Mouse (Mus musculus) right cerebral cortex, postnatal 14 days (tissue): ENCODE data around the gene Fbxw4.

Experiments
- DNase-seq: peaks from one replicate; pipeline ENCODE4 v3.0.0; 2022

Gene Fbxw4

DNA sequence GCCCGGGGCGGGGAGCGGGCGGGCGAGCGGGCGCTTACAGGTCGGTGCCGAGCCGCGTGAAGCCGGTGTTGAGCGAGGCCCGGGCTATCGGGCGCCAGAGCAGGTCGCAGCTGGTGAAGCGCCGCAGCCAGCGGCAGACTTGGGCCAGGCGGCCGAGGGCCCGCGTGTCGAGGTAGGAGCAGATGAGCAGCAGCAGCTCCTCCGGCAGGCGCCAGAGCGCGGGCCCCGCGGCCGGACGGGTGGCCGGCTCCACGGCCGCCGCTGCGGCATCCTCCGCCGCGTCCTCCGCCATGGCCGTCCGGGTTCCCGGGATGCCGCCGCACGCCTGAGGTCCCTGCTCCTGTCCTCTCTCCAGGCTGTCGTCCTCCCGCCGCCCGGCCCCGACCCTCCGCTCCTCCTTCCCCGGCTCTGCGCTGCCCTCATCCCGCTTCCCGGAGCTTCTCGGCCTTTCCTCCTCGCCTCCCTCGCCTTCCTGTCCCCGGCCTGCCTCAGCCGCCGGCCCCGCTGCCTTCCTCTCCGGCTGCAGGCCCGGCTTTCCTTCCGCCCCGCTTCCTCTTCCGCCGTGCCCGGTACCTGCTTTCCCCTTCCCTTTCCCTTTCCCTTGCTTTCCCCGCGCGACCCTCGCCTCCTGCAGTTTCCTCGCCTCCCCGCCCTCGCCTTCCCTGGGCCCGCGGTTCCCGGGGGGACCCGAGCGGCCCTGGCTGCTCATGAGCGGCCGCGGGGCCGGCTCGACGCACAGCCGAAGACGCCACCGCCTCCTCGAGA lies at the start of gene Fbxw4:
TSS of gene Fbxw4 (minus strand) at position 575 of the 765 bp plus-strand sequence.
- peak; percentile 74 for DNase-seq

DNA sequence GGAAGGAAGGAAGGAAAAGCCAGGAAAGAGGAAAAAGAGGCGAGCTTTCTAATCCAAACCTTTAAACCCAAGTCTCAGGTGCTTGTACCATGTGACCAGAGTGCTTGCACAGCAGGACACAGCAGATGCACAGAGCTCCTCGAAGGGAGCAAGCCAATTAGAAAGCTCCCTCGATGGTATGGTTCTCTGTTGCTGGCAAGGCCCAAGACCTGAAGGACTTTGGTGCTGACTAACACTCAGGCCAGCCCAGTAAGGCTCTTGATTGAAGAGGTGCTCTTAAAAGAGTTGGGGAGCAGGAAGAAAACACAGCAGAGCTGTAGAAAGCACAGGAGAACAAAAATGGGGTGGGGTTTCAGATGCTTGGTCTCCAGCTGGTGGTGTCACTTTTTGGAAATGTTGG lies 48.6 kb upstream of the Fbxw4 start:
- DNase-seq: no peak

DNA sequence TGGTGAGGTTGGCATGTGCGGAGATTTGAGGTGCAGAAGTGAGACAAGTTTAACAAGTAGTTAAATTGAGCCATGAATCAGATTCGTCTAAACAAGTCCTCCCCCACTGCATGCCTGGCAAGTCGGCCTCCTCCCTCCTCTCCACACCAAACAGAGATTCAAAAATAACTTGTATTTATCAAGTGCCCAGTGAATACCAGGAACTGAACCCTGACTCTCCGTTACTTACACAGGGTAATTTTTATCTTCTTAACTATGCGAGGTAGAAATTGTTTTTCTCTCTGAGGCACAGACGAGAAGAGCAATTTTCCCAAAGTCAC lies 36.1 kb upstream of the Fbxw4 start:
- no peak for DNase-seq

DNA sequence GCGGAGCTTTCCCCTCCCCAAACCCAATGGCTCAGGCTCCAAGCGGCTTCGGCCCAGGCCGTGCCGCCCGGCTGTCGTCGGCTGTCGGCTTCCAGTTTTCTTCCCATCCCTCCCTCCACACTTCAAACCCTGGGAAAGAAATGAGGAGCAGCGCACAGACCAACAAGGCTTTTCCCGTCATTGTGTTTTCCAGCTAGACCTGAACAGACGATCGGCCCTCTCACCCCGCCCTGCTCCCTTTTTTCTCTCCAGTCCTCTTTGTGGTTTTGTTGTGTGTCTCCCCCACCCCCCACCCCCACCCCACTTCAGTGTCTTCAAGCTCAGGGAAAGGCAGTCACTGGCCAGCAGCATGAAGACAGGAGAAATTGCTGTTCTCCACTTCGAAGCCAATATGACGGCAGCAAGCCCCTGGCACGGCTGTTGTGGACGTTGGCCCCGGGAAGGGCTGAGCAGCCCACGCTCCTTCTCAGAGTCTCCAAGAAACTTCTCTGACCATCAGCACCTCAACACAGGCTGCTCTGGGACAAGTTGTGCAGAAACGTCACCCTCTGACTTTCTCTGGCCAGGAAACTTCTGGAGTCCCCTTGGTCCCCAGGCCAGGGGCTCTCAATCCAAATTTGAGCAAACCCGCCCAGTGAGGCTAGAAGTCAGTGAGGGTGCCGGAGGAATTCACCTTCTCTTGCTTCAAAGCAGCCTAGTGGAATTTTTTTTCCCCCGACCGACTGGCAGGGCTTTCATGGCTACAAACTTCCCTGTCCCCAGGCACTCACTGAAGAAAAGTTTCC lies 35.6 kb upstream of the Fbxw4 start:
- no peak for DNase-seq

DNA sequence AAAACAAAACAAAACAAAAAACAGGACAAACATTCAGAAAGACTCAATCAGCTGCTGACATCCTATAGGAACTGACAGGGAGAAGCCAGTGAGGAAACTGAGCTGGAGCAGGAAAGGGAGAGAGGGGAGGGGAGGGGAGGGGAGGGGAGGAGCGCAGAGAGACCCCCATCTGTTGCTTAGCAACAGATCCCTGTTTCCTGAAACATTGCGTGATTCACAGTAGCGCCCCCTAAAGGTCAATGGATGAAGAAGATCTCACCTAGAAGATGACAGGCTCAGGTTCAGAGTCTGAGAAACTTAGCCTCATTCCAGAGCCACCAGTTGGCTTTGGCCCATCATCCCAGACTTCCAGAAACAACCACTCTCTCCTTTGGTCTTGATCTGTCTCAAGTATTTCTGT lies 33.9 kb upstream of the Fbxw4 start:
- no peak for DNase-seq

DNA sequence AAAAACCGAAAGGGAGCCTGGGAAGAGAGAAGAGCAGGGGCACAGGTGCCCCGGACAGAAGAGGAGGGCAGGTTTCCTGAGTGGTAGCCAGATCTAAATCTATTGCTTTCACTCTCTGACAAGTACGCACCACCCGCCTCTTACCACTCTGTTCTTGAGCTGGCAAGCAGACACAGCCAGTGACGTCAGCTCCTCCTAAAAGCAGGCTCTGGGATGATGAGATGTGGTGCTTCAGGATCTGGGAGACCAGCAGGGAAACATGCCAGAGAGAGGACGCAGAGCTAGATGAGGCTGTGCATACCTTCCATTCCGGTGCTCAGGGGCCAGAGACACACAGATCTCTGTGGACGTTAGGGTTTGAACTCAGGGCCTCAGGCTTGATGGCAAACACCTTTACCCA lies 32.1 kb upstream of the Fbxw4 start:
- peak; percentile 32 for DNase-seq

DNA sequence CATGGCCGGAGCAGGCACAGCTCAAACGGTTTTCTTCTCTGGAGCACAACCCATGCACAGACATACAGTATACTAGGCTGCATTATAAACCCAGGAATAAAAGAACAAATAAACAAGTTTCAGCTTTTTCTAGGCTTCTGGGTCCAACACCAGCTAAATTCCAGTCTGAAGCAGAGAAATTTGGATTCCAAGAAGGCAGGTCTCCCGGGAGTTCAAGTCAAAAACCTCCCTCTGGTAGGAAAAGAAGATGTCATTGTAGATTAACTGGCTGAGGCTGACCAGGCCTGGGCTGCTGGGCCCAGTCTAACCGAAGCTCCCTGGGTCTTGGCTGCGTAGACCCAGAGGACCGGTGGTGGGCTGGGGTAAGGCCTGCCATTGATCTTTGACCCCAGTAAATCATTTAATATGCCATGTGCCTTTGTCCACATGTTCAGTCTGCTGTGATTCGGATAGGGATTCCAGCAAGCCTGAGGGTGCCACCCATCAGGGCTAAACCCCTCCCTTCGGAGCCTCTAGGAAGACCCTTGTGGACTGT lies 31.0 kb upstream of the Fbxw4 start:
- DNase-seq: no peak

DNA sequence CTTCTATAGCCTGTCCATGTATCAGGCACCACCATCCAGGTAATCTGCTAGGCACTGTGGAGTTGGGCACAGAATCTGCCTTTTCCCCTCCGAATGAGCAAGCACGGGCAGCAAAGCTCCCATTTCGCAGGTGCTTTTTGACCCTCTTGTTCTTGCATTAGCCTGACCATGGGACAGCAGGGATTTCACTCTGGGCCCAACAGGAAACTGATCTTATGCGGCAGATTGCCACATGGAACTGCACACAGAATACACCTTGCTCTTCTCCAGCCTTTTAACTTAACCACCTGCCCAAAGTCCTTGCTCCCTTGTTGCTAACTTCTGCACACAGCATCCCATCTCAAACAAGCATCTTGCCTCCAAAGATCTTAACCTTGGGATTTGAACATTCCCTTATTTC lies 26.9 kb upstream of the Fbxw4 start:
- no peak for DNase-seq

DNA sequence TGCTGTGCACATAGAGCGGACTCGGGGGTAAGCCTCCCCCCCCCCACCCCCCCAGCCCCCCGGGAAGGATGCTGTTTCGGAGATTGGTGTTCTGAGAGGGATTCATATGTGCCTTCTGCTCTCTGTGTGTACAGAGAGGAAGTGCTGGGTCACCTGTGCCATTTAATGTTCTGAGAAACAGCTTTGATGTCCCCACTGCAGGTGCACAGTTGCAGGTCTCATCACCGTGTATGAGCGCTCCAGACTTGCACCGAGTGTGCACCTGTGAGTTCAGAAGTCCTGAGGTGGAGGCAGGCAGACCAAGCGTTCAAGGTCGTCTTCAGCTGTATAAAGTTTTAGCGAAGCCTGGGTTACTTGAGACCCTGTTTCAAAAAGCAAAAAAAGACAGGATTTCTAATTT lies 23.6 kb upstream of the Fbxw4 start:
- DNase-seq: no peak

DNA sequence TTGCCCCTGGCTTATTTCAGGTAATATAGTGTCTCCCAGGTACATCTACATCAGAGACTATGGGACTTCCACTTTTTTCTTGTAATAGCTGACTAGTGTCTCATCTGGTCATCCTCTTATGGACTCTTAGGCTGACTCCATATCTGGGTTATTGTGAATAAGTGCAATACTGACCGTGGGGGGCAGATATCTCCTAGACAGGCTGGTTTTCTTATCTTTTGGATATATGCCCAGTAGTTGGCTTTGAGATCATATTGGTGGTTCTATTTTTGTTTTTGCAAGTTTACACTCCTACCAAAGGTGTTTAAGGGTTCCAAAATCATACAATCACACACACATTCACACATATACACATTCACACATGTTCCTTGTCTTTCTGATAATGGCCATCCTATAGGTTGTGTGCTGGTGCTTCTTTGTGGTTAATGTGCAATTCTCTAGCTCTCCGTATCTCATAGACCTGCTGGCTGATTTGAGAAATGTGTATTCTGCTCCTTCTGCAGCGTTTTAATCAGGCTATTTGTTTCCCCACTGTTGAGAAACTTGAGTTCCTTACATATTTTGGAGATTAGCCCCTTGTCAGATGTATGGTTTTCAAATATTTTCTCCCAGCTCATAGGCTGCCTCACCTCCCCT lies 20.5 kb upstream of the Fbxw4 start:
- DNase-seq: no peak

DNA sequence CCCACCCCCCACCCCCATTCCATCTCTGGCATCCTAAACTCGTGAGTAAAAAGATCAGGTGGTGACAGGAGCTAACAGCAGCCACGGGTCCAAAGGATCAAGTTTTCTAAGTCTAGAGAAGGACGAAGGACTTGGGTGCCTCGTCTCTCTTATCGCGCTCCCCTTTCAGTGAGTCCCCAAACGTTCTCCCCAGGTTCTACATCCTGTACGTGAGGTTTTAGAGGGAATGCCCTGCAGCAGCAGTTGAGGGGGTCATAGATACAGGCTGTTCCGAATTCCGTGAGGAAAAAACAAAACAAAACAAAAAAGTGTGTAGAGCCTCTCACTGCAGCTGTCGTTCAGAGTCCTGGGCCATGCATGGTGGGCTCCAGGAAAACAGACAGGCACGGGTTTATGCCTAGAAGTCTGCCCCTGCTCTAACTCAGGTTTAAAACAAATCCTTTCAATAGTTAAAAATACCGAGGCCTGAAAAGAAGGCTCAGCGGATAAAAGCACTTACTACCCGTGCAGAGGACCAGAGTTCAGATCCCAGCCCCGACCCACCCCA lies 16.7 kb upstream of the Fbxw4 start:
- DNase-seq: no peak

DNA sequence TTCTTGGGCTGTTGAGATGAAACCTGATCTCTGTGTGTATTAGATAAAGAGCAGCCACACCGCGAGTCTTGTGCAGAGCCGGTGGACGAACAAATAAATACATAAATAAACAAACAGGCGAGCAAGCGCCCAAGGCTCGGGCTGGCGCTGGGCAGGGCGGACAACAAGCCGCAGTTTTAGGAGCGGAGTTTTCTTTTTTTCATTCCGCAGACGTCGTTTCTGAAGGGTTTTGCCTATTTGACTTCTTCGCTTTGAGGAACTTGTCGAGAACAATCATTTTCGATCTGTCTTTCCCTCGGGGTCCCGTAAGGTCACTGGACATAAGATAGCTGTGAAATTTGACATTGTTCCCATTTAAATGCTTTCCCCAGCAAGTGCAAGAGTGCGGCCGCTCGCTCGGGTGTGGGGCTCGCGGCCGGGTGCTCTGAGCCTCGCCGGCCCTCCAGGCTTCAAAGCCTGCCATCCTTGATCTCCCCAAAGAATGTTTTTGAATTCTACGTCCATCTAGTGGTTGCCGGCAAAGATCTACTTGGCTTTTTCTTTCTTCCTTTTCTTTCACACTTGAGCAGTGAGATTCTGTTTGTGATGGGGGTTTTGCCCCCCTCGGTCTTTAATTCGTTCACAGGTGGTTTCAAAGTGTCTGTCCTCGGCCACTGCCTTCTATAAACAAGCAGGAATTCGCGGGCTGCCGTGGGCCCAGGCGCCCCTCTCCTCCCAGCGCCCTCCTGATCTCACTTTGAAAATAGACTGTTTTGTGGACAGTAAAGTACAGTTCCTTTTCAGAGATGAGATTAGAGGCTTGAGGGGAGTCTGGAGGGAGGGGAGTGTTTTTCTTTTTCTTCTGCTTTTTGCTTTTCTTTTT lies 15.8 kb upstream of the Fbxw4 start:
- DNase-seq: no peak

DNA sequence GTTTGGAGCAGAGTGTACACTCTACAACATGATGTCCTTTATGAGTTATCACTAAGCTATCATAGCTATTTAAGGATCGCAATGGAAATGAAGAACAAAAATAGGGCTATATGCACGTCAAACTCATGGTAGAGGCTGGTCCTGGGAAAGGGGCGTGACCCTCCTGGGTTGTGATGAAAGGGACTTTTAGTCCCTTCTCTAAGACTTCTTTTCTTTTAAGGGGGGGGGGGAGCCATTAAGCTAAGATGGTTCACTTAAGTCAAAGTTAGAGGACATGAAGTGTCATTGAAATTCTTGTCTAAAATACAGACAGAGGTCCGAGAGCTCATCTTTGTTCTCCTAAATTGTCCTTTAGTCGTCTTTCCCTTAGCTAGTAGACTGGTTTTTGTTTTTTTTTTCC lies 15.1 kb upstream of the Fbxw4 start:
- no peak for DNase-seq

DNA sequence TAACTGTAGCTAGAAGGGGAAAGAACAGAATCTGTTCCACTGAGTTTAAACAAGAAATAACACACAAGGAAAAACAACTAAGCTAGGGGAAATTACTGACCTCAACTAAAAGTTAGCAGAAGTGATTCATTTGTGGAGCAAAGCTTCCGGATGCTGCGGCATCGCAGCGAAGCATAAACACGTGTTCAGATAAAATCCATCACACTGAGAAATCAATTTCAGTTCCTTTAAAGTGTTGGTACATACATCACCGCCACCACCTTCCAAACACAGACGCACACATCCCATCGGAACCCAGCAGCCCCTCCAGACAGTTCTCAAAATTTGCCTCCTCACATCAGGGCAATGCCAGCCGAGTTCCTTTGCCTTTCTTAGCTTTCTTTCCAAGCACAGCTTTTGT lies 12.9 kb upstream of the Fbxw4 start:
- no peak for DNase-seq

DNA sequence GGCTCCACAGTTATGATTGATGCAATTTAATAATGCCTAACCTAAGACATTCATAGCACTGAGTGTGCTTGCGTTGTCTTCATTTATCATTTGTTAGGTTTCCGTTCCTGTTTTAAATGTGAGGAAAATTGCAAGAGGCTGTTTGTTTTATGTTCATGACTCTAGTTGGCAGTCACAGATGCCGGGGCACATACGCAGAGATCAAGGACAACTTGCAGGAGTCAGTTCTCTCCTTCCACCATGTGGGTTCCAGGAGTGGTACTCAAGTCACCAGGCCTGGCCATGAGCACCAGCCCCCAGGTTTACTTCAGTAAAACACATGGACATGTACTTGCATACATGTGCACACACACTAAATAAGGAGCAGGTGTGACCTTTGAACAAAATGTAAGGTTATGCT lies 8.9 kb upstream of the Fbxw4 start:
- DNase-seq: no peak

DNA sequence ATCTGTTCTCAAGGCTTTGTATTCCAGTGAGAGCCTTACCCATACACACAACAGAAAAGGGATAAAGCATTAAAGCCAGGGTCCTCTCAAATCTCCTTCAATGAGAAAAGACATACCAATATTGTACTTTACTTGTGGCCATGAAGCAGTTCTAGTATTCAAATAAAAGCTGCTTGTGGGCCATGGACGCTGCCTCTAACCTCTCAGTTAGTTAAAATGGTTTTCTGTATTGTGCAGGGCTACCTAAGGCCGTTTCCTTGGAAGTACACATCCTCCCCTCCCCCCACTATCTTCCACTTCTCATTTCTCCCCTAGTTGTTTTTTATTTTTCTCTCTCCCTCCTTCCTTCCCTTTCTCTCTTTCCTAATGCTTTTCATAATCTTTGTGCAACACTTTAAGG lies 3.7 kb upstream of the Fbxw4 start:
- DNase-seq: no peak

DNA sequence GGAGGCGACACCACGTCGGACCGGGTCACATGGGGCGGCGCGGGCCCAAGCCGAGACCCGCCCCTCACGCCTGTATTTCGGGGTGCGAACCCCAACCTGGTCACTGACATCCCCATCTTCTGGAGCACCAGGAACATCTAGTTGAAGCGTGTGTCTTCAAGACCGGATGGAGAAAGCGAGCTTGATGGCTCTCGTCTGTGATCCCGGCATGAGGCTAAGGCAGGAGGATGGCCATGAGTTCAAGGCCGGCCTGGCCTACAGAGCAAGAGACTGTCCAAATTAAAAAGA lies 335 bp upstream of the Fbxw4 start:
- no peak for DNase-seq

DNA sequence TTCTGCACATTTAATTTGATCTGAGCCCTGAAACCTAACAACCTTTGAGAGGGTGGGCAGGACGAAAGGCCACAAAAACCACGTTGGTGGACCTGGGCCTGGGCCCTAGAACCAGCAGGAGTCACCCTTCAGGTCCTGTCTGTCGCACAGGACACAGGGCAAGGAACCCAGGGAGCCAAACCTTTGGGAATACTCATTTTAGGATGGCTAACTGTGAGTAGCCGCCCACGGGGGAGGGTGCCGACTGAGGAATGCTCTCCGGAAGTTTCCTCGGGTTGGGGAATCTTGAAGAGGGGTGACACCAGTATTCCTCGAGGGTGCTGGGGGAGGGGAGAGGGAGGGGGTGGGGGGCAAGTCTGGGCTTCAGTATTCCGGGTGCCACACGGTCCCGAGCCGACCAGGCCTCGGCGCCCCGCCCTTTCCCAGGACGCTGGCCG lies 793 bp downstream of the Fbxw4 start:
- DNase-seq: peak; percentile 11

DNA sequence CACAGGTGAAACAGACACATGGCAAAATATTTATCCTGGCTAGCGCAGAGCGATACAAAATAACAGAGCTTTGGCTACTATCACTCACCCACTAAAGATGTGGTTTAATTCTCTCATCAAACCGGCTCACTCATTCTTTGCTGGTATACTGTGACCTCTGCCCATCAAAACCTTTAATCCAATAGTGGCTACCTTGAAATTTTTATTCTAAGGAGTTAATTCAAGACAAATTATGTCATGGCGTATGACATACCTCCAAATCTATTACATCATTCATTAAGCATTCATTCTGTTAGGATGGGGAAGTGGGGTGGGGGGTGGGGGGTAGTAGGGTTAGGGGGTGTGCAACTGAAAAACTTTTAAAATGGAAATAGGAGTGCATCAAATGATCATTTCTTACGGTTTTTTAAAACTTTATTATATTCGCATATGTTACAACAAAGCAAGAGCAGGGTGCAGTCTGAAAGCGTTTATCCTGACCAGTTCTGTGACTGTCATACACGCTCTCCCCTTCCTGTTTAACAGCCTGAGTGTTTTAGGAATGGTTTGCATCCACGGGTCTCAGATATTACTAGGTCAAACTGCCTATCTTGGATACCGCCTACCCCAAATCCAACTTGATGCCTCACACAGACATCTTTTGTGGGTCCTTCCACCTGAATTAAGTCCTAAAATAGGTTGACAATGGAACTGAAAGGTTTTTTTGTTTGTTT lies 1.4 kb downstream of the Fbxw4 start:
- DNase-seq: no peak

DNA sequence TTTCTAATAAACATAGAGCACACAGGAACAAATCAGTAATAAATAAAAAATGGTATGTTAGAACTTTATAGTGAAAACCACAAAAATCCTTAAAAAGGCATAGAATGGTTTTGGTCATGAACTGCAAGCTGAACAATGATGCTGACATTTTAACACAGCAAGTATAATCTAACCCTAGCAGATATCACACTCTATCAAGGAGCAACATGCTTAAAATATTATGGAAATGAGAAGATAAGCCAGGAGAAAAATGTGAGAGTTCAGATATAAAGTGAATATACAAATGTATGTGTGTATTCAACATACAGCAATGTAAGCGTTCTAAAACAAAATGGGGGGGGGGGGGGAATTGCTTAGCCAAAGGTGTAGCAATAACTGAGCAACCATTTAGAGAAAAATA lies 2.3 kb downstream of the Fbxw4 start:
- DNase-seq: no peak

DNA sequence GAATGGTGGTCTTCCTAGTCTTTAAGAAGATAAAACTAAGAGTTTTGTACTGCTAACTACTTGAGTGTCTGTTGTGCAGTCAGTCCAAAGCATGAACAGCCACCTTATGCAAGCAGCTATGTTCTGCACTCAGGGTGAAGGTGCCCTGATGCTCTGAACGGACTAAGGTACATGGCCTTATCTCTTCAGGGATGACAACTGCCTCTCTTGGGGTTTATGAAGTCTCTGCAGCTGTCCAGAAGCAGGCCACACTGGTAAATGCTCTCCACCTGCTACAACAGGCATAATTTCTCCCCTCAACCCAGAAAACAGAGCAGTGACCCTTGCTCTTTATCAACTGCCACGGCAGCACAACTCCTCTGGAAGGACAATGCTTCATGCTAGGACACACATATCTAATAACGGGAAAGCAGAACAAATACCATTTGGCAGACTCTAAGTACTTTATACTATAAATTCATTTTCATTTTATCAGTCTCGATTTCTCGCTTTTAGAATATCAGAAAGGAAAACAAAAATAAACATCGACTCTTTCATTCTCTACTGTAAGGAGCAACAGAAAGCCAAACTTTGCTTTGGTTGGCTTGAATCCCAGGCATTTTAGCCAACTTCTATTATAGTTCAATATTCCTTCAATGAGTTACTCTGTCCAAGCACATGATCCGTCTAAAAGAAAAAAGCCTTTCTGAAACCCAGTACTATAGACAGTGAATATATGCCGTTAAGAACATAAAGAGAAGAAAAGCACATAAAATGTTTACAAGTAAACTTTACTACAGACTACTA lies 3.1 kb downstream of the Fbxw4 start:
- DNase-seq: no peak
